Mouse (Mus musculus) brain, embryonic 14.5 days (tissue): Measurements from ENCODE around the gene Pfas.
"Not testable (repeated sequence)": the region's sequence is repeated elsewhere in the genome, so short reads cannot be mapped to it uniquely, and the experiment has no call there.

Source experiments
- CTCF ChIP-seq: fragments of 200-500 bp; IDR thresholded peaks from 2 replicates; pipeline ENCODE4 v1.5.1; 2012; ENCODE audit warnings: inconsistent platforms, mild to moderate bottlenecking, moderate library complexity, borderline replicate concordance; ENCODE audit not compliant: insufficient read depth, insufficient read length; ENCODE audit errors: extremely low read depth
- POLR2A ChIP-seq: fragments of 200-500 bp; IDR thresholded peaks from 2 replicates; pipeline ENCODE4 v1.6.1; 2012; ENCODE audit warnings: mild to moderate bottlenecking, inconsistent platforms, borderline replicate concordance; ENCODE audit not compliant: poor library complexity, insufficient read depth, insufficient read length, severe bottlenecking; ENCODE audit errors: extremely low read depth

DNA sequence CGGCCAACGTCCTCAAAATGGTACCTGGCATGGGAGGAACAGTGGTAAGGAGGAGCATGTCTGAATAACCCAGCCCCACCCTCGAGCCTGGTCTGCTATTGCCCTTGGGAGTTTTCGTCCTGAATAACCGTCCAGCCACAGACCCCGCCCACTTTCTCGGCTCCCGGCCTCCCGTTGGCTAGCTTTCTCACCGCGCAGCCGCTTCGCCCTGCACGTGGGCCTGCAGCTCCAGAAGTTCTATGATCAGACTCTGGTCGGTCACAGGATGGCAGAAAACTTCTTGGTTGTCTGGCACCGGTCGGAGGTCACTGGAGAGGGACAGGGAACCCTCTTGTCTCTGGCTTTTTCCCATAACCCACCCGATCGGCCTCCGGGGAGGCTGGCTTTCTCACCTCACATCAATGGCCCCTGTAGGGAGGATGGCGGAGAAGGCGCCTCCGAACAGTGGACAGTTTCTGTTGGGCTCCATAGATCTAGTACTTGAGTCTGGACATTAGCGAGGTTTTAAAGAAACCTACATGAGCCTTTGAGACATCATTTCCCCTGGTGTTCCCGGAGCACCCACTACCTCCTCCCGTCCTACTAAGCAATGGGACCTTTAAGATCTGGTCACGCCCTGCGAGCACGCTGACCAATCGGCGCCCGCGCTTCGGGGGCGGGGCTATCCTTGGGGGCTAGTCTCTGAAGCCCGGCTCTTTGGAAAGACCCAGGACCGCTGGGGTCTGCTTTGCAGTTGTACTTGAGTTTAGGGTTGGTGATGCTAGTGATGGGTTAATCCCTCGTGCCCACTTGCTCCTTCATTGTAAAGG, 34.8 kb downstream of the Pfas start:
- TF ChIP-seq CTCF, POLR2A: not testable (repeated sequence)
